14 mouse cellular contexts compared by ENCODE assay signal in genomic region chr2:161040743-161041142, GRCm38 (mm10).
A peak's percentile ranks its signal among the peaks of the same experiment; 100 is the strongest.
DNase-seq lines count a peak whose midpoint lies in the region; ATAC-seq and TF ChIP-seq lines count a peak whose summit lies in the region.
"Had no signal": no experiment of that assay in that cellular context is flagged by ENCODE, and none has a peak within 500 bp of the region (broad histone marks: within the 10 kb centered on the region; RNA-seq: fewer than 3 reads in every experiment).

No protein-coding gene starts in this region.

- peaks cover 7% of the 10 kb centered on the region; the same call in 1 of the 2 replicates for H3K36me3 ChIP-seq in kidney, adult 2 months (ENCODE audit: control insufficient read depth, insufficient read depth, low read length)
- no peaks in the 10 kb centered on the region; the same call in 1 of the 2 replicates for H3K36me3 ChIP-seq in lung, postnatal 0 days (ENCODE audit: insufficient read depth, low read length)

- ATAC-seq in lung, postnatal 0 days = no peak
- ATAC-seq in CD4-positive, CD25-positive, alpha-beta regulatory T cell, adult 4 months = no peak

- no peak for TF ChIP-seq POLR2A in kidney, adult 2 months (IDR thresholded peaks at IDR 0.05; ENCODE audit: low read depth, low read length)

- H3K9me3 ChIP-seq in lung, postnatal 0 days (ENCODE audit: low read length) = no peaks in the 10 kb centered on the region
- H3K9me3 ChIP-seq: heart, embryonic 13.5 days; limb, embryonic 15.5 days had no signal

- no peak for TF ChIP-seq EP300 in lung, postnatal 0 days (IDR thresholded peaks at IDR 0.05)

- no peaks in the 10 kb centered on the region for H3K4me1 ChIP-seq in kidney, adult 2 months (ENCODE audit: control insufficient read depth, insufficient read depth, low read length)
- no peaks in the 10 kb centered on the region for H3K4me1 ChIP-seq in lung, postnatal 0 days (ENCODE audit: insufficient read depth, low read depth, low read length)
- H3K4me1 ChIP-seq: limb, embryonic 15.5 days had no signal

- H3K27me3 ChIP-seq in kidney, adult 2 months (replicated peaks; ENCODE audit: control insufficient read depth, insufficient read depth, low read length) = no peaks in the 10 kb centered on the region
- H3K27me3 ChIP-seq in lung, postnatal 0 days (replicated peaks; ENCODE audit: insufficient read depth, low read length) = no peaks in the 10 kb centered on the region
- H3K27me3 ChIP-seq: heart, embryonic 13.5 days; limb, embryonic 15.5 days had no signal

- no peak overlapping the region for H3K4me2 ChIP-seq in lung, postnatal 0 days (replicated peaks; ENCODE audit: low read depth, low read length)
- H3K4me2 ChIP-seq: heart, embryonic 13.5 days; limb, embryonic 15.5 days had no signal

- H3K27ac ChIP-seq in kidney, adult 2 months (ENCODE audit: insufficient read depth, low read depth, low read length) = no peak overlapping the region
- H3K27ac ChIP-seq in lung, postnatal 0 days (ENCODE audit: low read length) = no peak overlapping the region
- H3K27ac ChIP-seq: heart, embryonic 13.5 days; limb, embryonic 15.5 days had no signal

- 59% methylated on average over 4 of the region's 4 CpGs for WGBS in kidney, adult 2 months
- 69% methylated on average over 4 of the region's 4 CpGs for WGBS in lung, postnatal 0 days

- TF ChIP-seq CTCF in kidney, adult 2 months (conservative IDR thresholded peaks at IDR 0.05; ENCODE audit: insufficient read depth, insufficient read length, low read depth, low read length) = peak; percentile 55
- TF ChIP-seq CTCF in lung, postnatal 0 days (IDR thresholded peaks at IDR 0.05) = peak; percentile 47

- no peak overlapping the region for H3K9ac ChIP-seq in lung, postnatal 0 days (replicated peaks; ENCODE audit: low read depth)
- H3K9ac ChIP-seq: heart, embryonic 13.5 days; limb, embryonic 15.5 days had no signal

- peak; percentile 29 for DNase-seq in kidney, adult 2 months
- DNase-seq in kidney, postnatal 14 days = no peak
- no peak for DNase-seq in lung, postnatal 0 days (ENCODE audit: low spot score)
- no peak for DNase-seq in lung, postnatal 36 days
- DNase-seq in adipocyte (ENCODE audit: low spot score) = peak; percentile 32
- DNase-seq in ovary, postnatal 14 days (ENCODE audit: low spot score) = no peak
- DNase-seq: cerebellum, adult 18-20 months; embryo, embryonic 11 days; gastrocnemius, postnatal 25 days; retina, postnatal 1 day; spleen, adult 18-20 months had no signal

- H3K4me3 ChIP-seq in kidney, adult 2 months (ENCODE audit: insufficient read depth, low read depth, low read length) = no peak overlapping the region
- H3K4me3 ChIP-seq in lung, postnatal 0 days (ENCODE audit: low read depth, low read length) = no peak overlapping the region
- H3K4me3 ChIP-seq: heart, embryonic 13.5 days; limb, embryonic 15.5 days had no signal

Comparison
In these comparisons a context has a peak if more than half of its experiments do, and no peak if none do; other contexts are left out.
1. DNase-seq: peak in kidney, adult 2 months (single experiment) and adipocyte (single experiment); none in kidney, postnatal 14 days (single experiment), lung, postnatal 0 days (single experiment), lung, postnatal 36 days (single experiment) and ovary, postnatal 14 days (single experiment).